Mouse (Mus musculus) stomach, embryonic 14.5 days (tissue): ENCODE data around the gene Chd9. TPM values are rescaled to one million over a fixed set of nuclear protein-coding genes. Genes with fewer than 3 reads are reported as not detected.

ENCODE experiments used
- ATAC-seq: fragments of 200-750 bp; cut with Nextera tagmentation; 2 replicates; pipeline ENCODE4 v1.8.0; 2017; ENCODE audit warnings: low read depth, moderate TSS enrichment; ENCODE audit not compliant: insufficient number of reproducible peaks, insufficient read depth, low FRiP score
- H3K27ac ChIP-seq: fragments of 300-500 bp; sonication (generic); 2 replicates; pipeline ENCODE4 v1.5.1; 2014; ENCODE audit warnings: mild to moderate bottlenecking, low read length, moderate library complexity, mixed read lengths
- H3K27me3 ChIP-seq: fragments of 300-500 bp; sonication (generic); 2 replicates; pipeline ENCODE4 v1.6.1; 2014; ENCODE audit warnings: low read length, control low read depth, mixed read lengths; ENCODE audit not compliant: control insufficient read depth, insufficient read depth
- H3K36me3 ChIP-seq: fragments of 300-500 bp; sonication (generic); 2 replicates; pipeline ENCODE4 v1.6.1; 2014; ENCODE audit warnings: mild to moderate bottlenecking, control low read depth, low read length, moderate library complexity, mixed read lengths; ENCODE audit not compliant: control insufficient read depth, insufficient read depth
- H3K4me1 ChIP-seq: fragments of 300-500 bp; sonication (generic); 2 replicates; pipeline ENCODE4 v1.6.1; 2014; ENCODE audit warnings: low read length, control low read depth, mixed read lengths; ENCODE audit not compliant: control insufficient read depth, insufficient read depth
- H3K4me2 ChIP-seq: fragments of 300-500 bp; sonication (generic); replicated peaks from 2 replicates; pipeline ENCODE4 v1.6.1; 2014; ENCODE audit warnings: low read depth, low read length, control low read depth
- H3K4me3 ChIP-seq: fragments of 300-500 bp; sonication (generic); 2 replicates; pipeline ENCODE4 v1.5.1; 2014; ENCODE audit warnings: low read depth, low read length, control low read depth
- H3K9ac ChIP-seq: fragments of 300-500 bp; sonication (generic); replicated peaks from 2 replicates; pipeline ENCODE4 v1.6.1; 2014; ENCODE audit warnings: low read depth, mild to moderate bottlenecking, control low read depth, low read length, moderate library complexity, mixed read lengths
- H3K9me3 ChIP-seq: fragments of 300-500 bp; sonication (generic); 2 replicates; pipeline ENCODE4 v1.6.1; 2016; ENCODE audit warnings: low read depth, low read length, control low read depth; ENCODE audit not compliant: control insufficient read depth
- WGBS: fragments of 180-500 bp; shearing (Covaris S2); extraction: QIAGEN DNeasy Blood & Tissue Kit; methylation state at CpG from one replicate; pipeline ENCODE4 v1.1.7; 2014; 5-methylcytosine and 5-hydroxymethylcytosine counted together
- polyA plus RNA-seq: library from polyadenylated mRNA; unstranded; fragments of >200 nt; fragmentation: Nextera tagmentation; extraction: Ambion mirVana; gene quantifications from 2 replicates; pipeline ENCODE4 v1.2.1, GENCODE M21; 2014

Chd9 gene
- polyA plus RNA-seq, 1 experiment from 2014 or later, result 112 TPM

DNA sequence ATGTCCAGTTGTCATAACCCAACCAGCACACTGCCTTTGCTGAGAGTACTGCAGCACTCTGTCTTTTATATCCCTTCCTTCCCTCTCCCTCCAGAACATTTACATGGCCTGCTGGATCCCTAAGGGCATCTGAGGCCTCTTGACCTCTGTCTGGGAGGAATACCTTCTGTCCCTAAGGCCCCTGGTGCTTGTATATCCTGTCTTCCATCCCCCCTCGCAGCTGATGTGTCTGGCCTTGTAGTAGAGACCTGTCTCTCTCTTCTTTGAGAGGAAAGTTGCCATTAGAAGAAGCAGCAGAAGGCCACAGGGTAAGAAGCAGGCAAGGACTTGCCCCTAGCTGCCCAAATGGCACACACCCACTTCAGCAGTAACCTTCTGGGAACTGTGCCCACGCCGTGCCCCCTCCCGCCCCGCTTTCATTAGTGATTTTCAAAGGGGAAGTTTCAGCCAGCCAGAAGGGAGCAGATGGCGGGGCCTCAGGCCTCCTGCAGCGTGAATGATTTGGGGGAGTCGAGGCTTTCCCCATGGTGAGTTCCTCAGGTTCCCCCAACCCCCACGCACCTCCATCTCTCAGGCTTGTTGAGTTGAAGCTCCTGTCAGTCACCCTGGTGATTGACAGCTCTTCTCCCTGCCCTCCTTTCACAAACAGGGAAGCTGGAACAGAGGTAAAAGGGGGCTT is 33.3 kb downstream of the Chd9 start:
- H3K4me1 ChIP-seq, result peaks cover 16% of the 10 kb centered on the region
- H3K27me3 ChIP-seq, result no peaks in the 10 kb centered on the region
- no peak overlapping the region for H3K9ac ChIP-seq
- H3K36me3 ChIP-seq, result no peaks in the 10 kb centered on the region
- peak overlapping the region; percentile 91 for H3K27ac ChIP-seq
- no peaks in the 10 kb centered on the region for H3K9me3 ChIP-seq
- 11% methylated on average over 9 of the region's 9 CpGs for WGBS
- H3K4me3 ChIP-seq, result no peak overlapping the region
- no peak for ATAC-seq
- H3K4me2 ChIP-seq, result peak overlapping the region; percentile 6

GRCm38 (mm10) chr8:90862038-90862437 is 33.9 kb downstream of the Chd9 start:
- WGBS, result 9% methylated on average over 9 of the region's 9 CpGs
- Histone ChIP-seq H3K4me3 (no peak overlapping the region), H3K27me3 (no peaks in the 10 kb centered on the region), H3K36me3 (no peaks in the 10 kb centered on the region), H3K4me2 (peak overlapping the region; percentile 13; the same call in 1 of the 2 replicates), H3K27ac (peak overlapping the region; percentile 91), H3K4me1 (peaks cover 16% of the 10 kb centered on the region), H3K9ac (no peak overlapping the region), H3K9me3 (no peaks in the 10 kb centered on the region)
- ATAC-seq, result peak; percentile 86; the same call in 1 of the 2 replicates

GRCm38 (mm10) chr8:90867061-90867460 is 38.9 kb downstream of the Chd9 start:
- no peak overlapping the region for H3K4me2 ChIP-seq
- 95% methylated on average over 2 of the region's 2 CpGs for WGBS
- no peak overlapping the region for H3K9ac ChIP-seq
- H3K9me3 ChIP-seq, result no peaks in the 10 kb centered on the region
- ATAC-seq, result no peak
- no peak overlapping the region for H3K27ac ChIP-seq
- no peaks in the 10 kb centered on the region for H3K36me3 ChIP-seq
- no peak overlapping the region for H3K4me3 ChIP-seq
- no peaks in the 10 kb centered on the region for H3K27me3 ChIP-seq
- H3K4me1 ChIP-seq, result peaks cover 35% of the 10 kb centered on the region

GRCm38 (mm10) chr8:90867911-90868310 is 39.8 kb downstream of the Chd9 start:
- no peak overlapping the region for H3K4me2 ChIP-seq
- no peak overlapping the region for H3K9ac ChIP-seq
- no peak for ATAC-seq
- H3K9me3 ChIP-seq, result no peaks in the 10 kb centered on the region
- H3K27me3 ChIP-seq, result no peaks in the 10 kb centered on the region
- H3K27ac ChIP-seq, result peak overlapping the region; percentile 49; the same call in 1 of the 2 replicates
- no peaks in the 10 kb centered on the region for H3K36me3 ChIP-seq
- 91% methylated on average over 4 of the region's 4 CpGs for WGBS
- no peak overlapping the region for H3K4me3 ChIP-seq
- peaks cover 28% of the 10 kb centered on the region for H3K4me1 ChIP-seq

DNA sequence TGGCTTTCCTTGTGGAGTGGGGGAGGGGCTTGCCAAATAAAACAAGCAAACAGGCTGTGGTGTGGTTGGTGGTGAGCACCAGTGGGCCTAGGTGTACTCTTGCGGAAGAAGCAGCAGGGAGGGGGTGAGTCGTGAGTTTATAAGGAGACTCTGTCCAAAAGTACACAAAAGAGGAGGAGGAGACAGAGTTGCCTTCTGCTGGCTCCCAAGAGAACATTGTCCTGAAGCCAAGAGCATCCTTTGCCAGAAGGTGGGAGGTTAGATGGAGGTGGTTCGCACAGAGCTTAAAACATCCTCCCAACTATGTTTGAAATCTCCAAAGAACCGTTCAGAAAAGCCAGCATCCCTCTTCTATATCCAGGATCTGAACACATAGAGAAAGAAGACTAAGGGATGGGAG is 40.2 kb downstream of the Chd9 start:
- Histone ChIP-seq H3K9me3 (no peaks in the 10 kb centered on the region), H3K27me3 (no peaks in the 10 kb centered on the region), H3K4me1 (peaks cover 28% of the 10 kb centered on the region), H3K9ac (no peak overlapping the region), H3K27ac (peak overlapping the region; percentile 49; the same call in 1 of the 2 replicates), H3K4me3 (no peak overlapping the region), H3K36me3 (no peaks in the 10 kb centered on the region), H3K4me2 (no peak overlapping the region)
- ATAC-seq, result no peak
- 64% methylated on average over 4 of the region's 4 CpGs for WGBS

- peak overlapping the region; percentile 13; the same call in 1 of the 2 replicates for H3K4me2 ChIP-seq
- 42% methylated on average over 18 of the region's 18 CpGs for WGBS
- H3K27me3 ChIP-seq, result no peaks in the 10 kb centered on the region
- peaks cover 28% of the 10 kb centered on the region for H3K4me1 ChIP-seq
- no peaks in the 10 kb centered on the region for H3K9me3 ChIP-seq
- peak overlapping the region; percentile 81 for H3K27ac ChIP-seq
- H3K9ac ChIP-seq, result no peak overlapping the region
- H3K36me3 ChIP-seq, result no peaks in the 10 kb centered on the region
- ATAC-seq, result peak; percentile 78
- H3K4me3 ChIP-seq, result no peak overlapping the region
Observed at GRCm38 (mm10) chr8:90869071-90869919, 41.1 kb downstream of the Chd9 start.

GRCm38 (mm10) chr8:90869920-90870777 is 42.0 kb downstream of the Chd9 start:
- WGBS, result 12% methylated on average over 22 of the region's 22 CpGs
- Histone ChIP-seq H3K36me3 (no peaks in the 10 kb centered on the region), H3K9ac (no peak overlapping the region), H3K9me3 (no peaks in the 10 kb centered on the region), H3K4me2 (0 out of 2 replicates have a peak overlapping the region, but pooled peaks have one; percentile 13), H3K4me3 (no peak overlapping the region), H3K27ac (peak overlapping the region; percentile 81), H3K27me3 (no peaks in the 10 kb centered on the region), H3K4me1 (peaks cover 28% of the 10 kb centered on the region)
- no peak for ATAC-seq
